Mouse (Mus musculus): ENCODE measurements around the gene Arhgap35.

DNA sequence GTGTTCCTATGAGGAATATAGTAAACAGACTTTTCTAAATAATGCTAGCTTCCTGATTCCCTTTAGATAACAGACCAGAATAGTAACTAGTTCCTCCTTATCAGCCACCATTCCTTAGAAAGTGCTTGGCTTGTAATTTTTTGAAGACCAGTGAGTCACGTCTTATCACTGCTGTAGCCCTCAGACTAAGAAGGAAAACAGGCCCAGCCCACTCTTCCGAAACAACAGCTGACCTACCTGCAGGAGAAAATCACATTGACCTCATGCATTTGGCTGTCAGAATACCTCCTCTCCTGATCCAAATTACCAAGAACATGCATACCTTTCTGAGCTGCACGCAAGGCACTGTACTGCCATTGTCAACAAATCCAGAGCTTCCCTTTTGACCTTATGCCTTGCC is 32.5 kb downstream of the Arhgap35 start:
- TF ChIP-seq CTCF (conservative IDR thresholded peaks at IDR 0.05; ENCODE audit: low read length): no peak
- no peak for TF ChIP-seq POU5F1 (IDR thresholded peaks at IDR 0.05; ENCODE audit: borderline replicate concordance, low read length)

Data from E14TG2a.4 (cell line).